Mouse (Mus musculus) erythroblast, embryonic 14.5 days (primary cell): ENCODE results near the gene Adamts9.

Experiments
- GATA1 ChIP-seq: IDR thresholded peaks from 2 replicates; pipeline ENCODE4 v1.6.1; 2012; ENCODE audit warnings: low read length, inconsistent platforms, mixed read lengths
- TAL1 ChIP-seq: IDR thresholded peaks from 3 replicates; pipeline ENCODE4 v1.6.1; 2012; ENCODE audit warnings: low read length, inconsistent platforms, mixed read lengths

DNA sequence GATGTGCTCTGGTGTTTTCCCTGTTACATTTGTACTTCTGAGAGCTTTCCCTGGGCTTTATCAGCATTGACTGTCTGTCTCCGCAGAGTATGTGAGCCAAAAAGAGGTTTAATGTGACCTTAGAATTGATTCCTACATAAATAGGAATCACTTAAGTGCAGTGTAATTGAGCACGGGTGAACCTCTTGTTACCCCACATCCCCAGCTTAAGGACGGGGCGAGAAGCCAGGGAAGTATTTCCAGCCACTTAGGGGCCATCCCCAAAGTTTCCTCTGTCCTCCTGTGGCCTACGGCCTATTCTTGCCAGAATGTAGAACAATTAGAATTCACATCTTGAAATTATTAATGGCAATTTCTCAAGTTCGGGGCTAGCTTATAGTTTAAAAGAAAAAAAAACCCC is 149.5 kb downstream of the Adamts9 start:
- no peak for TF ChIP-seq TAL1
- no peak for TF ChIP-seq GATA1
